Mouse (Mus musculus): ENCODE data around the gene Ctrc. TPM values are rescaled to one million over a fixed set of nuclear protein-coding genes. Genes with fewer than 3 reads are reported as not detected.
"Not testable (repeated sequence)": the region's sequence is repeated elsewhere in the genome, so short reads cannot be mapped to it uniquely, and the experiment has no call there.

Ctrc gene
- total RNA-seq, 4 experiments from 2014 or later = not detected

- DNase-seq (ENCODE audit: low spot score in 2 of 2) = no peak
Observed at GRCm38 (mm10) chr4:141789564-141790218, 56.5 kb downstream of the Ctrc start.

- DNase-seq (ENCODE audit: low spot score in 2 of 2) = no peak
Observed at GRCm38 (mm10) chr4:141787462-141787861, 58.7 kb downstream of the Ctrc start.

GRCm38 (mm10) chr4:141787046-141787445, 59.1 kb downstream of the Ctrc start:
- no peak for DNase-seq (ENCODE audit: low spot score in 2 of 2)

- DNase-seq (ENCODE audit: low spot score in 2 of 2) = no peak
Observed at GRCm38 (mm10) chr4:141786141-141786540, 60.0 kb downstream of the Ctrc start.

- no peak for DNase-seq (ENCODE audit: low spot score in 2 of 2)
Observed at GRCm38 (mm10) chr4:141784835-141785234, 61.3 kb downstream of the Ctrc start.

- DNase-seq (ENCODE audit: low spot score in 2 of 2) = no peak
Observed at GRCm38 (mm10) chr4:141781201-141781985, 64.8 kb downstream of the Ctrc start.

- DNase-seq (ENCODE audit: low spot score in 2 of 2) = peak; percentile 34 to 83
Observed at GRCm38 (mm10) chr4:141779828-141780227, 66.3 kb downstream of the Ctrc start.

GRCm38 (mm10) chr4:141773019-141773418, 73.1 kb downstream of the Ctrc start:
- not testable (repeated sequence) for DNase-seq (ENCODE audit: low spot score in 2 of 2)

- DNase-seq (ENCODE audit: low spot score in 2 of 2) = no peak
Observed at GRCm38 (mm10) chr4:141771823-141772222, 74.3 kb downstream of the Ctrc start.

- no peak for DNase-seq (ENCODE audit: low spot score in 2 of 2)
Observed at GRCm38 (mm10) chr4:141769501-141770160, 76.5 kb downstream of the Ctrc start.

GRCm38 (mm10) chr4:141767353-141768036, 78.7 kb downstream of the Ctrc start:
- no peak for DNase-seq (ENCODE audit: low spot score in 2 of 2)

GRCm38 (mm10) chr4:141766668-141767352, 79.3 kb downstream of the Ctrc start:
- DNase-seq (ENCODE audit: low spot score in 2 of 2) = no peak

GRCm38 (mm10) chr4:141766316-141766667, 79.9 kb downstream of the Ctrc start:
- DNase-seq (ENCODE audit: low spot score in 2 of 2) = no peak

- no peak for DNase-seq (ENCODE audit: low spot score in 2 of 2)
Observed at GRCm38 (mm10) chr4:141765008-141765407, 81.2 kb downstream of the Ctrc start.

Other genes with a start within 250 kb of the Ctrc start
- 1 to 10 TPM; 1.3 to 3.0 (median 2.1) TPM for gene Fblim1, start 240.3 kb downstream of the Ctrc start, total RNA-seq (2022)
- 1 to 10 TPM in 1 of 4 experiments, under 1 TPM in 3; 0.43 to 1.1 (median 0.51) TPM for gene Tmem82, start 227.7 kb downstream of the Ctrc start, total RNA-seq (2022)
- gene Slc25a34, start 222.5 kb downstream of the Ctrc start, total RNA-seq (2022) = 1 to 10 TPM; 3.7 to 4.8 (median 4.2) TPM
- gene Plekhm2, start 181.5 kb downstream of the Ctrc start, total RNA-seq (2022) = 100 to 1,000 TPM; 103 to 120 (median 107) TPM
- 1 to 10 TPM in 3 of 4 experiments, not detected in 1; 2.3 to 2.6 (median 2.3) TPM for gene Rsc1a1, start 160.8 kb downstream of the Ctrc start, total RNA-seq (2022)
- gene Ddi2, start 122.9 kb downstream of the Ctrc start, total RNA-seq (2022) = 10 to 100 TPM; 40.6 to 44.3 (median 42.9) TPM
- gene Agmat, start 99.7 kb downstream of the Ctrc start, total RNA-seq (2022) = 1 to 10 TPM; 1.2 to 3.1 (median 1.8) TPM
- 10 to 100 TPM; 42.6 to 43.8 (median 42.8) TPM for gene Dnajc16, start 55.4 kb downstream of the Ctrc start, total RNA-seq (2022)
- 10 to 100 TPM; 23.3 to 30.5 (median 25.5) TPM for gene Casp9, start 52.7 kb downstream of the Ctrc start, total RNA-seq (2022)
- not detected for gene Cela2a, start 20.2 kb downstream of the Ctrc start, total RNA-seq (2022)
- 100 to 1,000 TPM; 257 to 276 (median 261) TPM for gene Efhd2, start 28.6 kb upstream of the Ctrc start, total RNA-seq (2022)
- gene Fhad1, start 168.7 kb upstream of the Ctrc start, total RNA-seq (2022) = 10 to 100 TPM in 1 of 4 experiments, 1 to 10 TPM in 3; 6.4 to 11.9 (median 8.2) TPM
- 1 to 10 TPM; 5.0 to 6.8 (median 5.4) TPM for gene Tmem51, start 237.9 kb upstream of the Ctrc start, total RNA-seq (2022)

Data from left cerebral cortex, adult 8-10 months (tissue).